Mouse (Mus musculus): ENCODE measurements around the gene Zfp541. TPM values are rescaled to one million over a fixed set of nuclear protein-coding genes. Genes with fewer than 3 reads are reported as not detected.

Zfp541 gene
- polyA plus RNA-seq, 1 experiment from 2014 or later: not detected

DNA sequence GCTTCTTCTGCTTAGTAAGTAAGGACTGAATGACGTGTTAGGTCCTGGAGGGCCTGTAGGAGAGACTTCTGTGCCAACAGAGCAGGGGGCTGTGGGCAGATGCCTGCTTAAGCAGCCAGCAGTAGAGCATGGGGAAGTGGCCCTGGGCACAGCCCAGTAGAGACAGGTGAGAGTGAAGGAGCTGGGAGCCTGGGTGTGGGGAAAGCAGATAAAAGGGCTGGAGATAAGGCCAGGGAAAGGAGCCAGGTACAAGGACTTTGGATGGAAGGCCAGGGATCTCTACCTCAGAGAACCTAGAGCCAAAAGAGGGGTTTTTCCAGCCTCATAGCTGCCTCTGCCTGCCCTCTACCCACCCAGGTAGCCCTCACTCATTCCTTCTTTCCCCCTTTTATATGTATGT lies 28.6 kb upstream of the Zfp541 start:
- H3K27ac ChIP-seq: no peak overlapping the region
- no peaks in the 10 kb centered on the region for H3K27me3 ChIP-seq (ENCODE audit: insufficient read depth, poor library complexity, severe bottlenecking)
- H3K9me3 ChIP-seq: 0 out of 2 replicates have a peak, but pooled peaks cover 3% of the 10 kb centered on the region
- H3K36me3 ChIP-seq: peaks cover 24% of the 10 kb centered on the region
- peaks cover 18% of the 10 kb centered on the region for H3K4me1 ChIP-seq
- 90% methylated on average over 1 of the region's 1 CpGs for WGBS
- DNase-seq (ENCODE audit: low spot score): no peak
- no peak overlapping the region for H3K4me3 ChIP-seq

DNA sequence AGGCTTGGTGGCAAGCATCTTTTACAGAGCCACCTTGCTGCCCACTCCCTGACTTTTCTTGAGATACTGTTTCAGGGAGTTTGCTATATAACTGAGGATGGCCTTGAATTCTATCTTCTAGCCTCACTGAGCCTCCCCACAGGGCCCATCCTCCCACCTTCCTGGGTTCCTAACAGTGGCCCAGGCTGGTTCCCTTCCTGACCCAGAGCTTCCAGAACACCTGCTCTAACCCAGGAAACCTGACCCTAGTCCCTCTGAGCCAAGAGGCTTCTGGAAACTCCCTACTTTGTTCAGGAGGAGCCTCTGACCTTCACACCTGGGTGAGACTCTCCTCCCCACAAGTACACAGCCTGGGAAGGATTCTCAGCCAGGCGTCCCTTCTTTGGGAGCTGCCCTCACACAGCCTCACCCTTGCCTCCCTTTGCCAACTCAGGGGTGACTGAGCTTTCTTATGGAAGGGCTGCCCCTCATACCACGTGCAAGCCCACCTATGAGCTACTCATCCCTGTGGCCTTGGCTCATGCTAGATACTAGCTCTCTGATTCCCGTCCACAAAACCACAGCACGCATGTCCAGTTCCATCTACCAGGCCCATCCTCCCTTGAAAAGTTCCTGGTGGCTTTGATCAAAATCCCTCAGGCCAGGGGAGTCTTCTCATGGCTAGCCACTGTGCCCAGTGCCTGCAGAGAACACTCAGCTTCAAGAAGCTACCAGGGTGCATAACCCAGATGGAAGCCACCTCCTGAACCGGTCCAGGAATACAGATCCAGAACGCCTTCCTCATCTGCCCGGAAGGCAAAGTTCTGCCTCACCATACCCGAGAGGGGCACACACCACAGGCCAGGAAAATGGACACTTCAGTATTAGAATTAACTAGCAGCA lies 27.8 kb upstream of the Zfp541 start:
- WGBS: 85% methylated on average over 8 of the region's 8 CpGs
- no peak for DNase-seq (ENCODE audit: low spot score)
- Histone ChIP-seq H3K27me3 (ENCODE audit: insufficient read depth, poor library complexity, severe bottlenecking) (no peaks in the 10 kb centered on the region), H3K36me3 (peaks cover 24% of the 10 kb centered on the region), H3K4me3 (no peak overlapping the region), H3K9me3 (0 out of 2 replicates have a peak, but pooled peaks cover 3% of the 10 kb centered on the region), H3K4me1 (peaks cover 17% of the 10 kb centered on the region), H3K27ac (0 out of 2 replicates have a peak overlapping the region, but pooled peaks have one; percentile 2)

DNA sequence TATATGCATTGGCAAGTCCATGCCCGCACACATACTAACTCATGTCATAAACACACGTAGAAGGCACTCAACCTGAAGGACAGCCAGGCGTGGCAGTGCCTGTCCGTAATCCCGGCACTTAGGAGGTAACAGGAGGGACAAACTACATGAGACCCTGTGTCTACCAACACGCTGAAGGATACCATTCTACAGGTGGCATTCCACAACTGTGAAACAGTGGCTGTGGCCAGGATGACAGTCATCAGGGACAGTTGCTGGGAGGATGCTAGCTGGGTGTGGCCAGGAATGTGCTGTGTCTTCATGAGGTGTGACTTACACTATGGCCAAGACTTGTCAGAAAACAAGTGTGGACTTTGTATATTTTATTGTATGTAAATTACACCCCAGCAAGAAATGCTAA lies 24.6 kb upstream of the Zfp541 start:
- 89% methylated on average over 6 of the region's 6 CpGs for WGBS

DNA sequence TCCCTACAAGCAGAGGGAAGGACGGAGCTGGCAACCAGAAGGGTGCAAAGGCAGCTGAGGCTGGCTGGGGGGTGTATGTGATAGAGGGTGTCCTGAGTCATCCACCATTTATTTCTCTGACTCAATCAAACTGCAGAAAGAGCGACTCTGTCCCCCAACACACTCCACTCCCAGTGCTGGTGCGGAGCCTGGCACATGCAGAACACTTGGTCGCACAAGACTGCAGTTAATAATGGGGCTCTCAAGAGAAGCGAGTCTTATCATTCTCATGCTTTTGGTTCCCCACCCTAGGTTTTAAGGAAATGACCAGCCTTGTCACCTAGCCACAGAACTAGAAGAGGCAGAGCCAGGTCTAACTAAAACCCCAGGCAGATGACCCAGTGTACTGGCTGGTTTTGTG lies 22.3 kb upstream of the Zfp541 start:
- Histone ChIP-seq H3K27me3 (ENCODE audit: insufficient read depth, poor library complexity, severe bottlenecking) (no peaks in the 10 kb centered on the region), H3K9me3 (no peaks in the 10 kb centered on the region), H3K4me1 (peaks cover 16% of the 10 kb centered on the region; the same call in 1 of the 2 replicates), H3K36me3 (0 out of 2 replicates have a peak, but pooled peaks cover 3% of the 10 kb centered on the region), H3K27ac (no peak overlapping the region), H3K4me3 (no peak overlapping the region)
- no peak for DNase-seq (ENCODE audit: low spot score)
- WGBS: 88% methylated on average over 5 of the region's 5 CpGs

More for the DNA sequence above, 24.6 kb upstream of the Zfp541 start:
- H3K9me3 ChIP-seq: no peaks in the 10 kb centered on the region
- no peak overlapping the region for H3K27ac ChIP-seq
- H3K4me1 ChIP-seq: peaks cover 18% of the 10 kb centered on the region
- H3K4me3 ChIP-seq: no peak overlapping the region
- no peak for DNase-seq (ENCODE audit: low spot score)
- H3K36me3 ChIP-seq: peaks cover 7% of the 10 kb centered on the region; the same call in 1 of the 2 replicates
- H3K27me3 ChIP-seq (ENCODE audit: insufficient read depth, poor library complexity, severe bottlenecking): no peaks in the 10 kb centered on the region

DNA sequence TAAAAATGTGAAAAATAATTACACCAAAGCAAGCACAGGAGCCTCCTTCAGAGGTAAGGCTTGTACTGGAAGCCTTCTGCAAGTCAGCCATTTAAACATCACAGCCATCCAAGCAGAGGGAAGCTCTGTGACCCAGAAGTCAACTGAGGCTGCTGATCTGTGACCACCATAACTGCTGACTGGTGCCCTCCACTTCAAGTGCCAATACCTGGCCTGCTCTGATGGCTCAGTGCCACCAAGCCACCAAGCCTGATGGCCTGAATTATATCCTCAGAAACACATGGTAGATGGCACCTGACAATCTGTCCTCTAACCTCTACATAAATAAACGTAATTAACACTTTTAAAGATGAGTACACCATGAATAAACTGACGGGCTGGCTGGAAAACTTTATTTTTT lies 20.4 kb upstream of the Zfp541 start:
- 88% methylated on average over 2 of the region's 2 CpGs for WGBS
- Histone ChIP-seq H3K9me3 (no peaks in the 10 kb centered on the region), H3K4me3 (no peak overlapping the region), H3K4me1 (peaks cover 35% of the 10 kb centered on the region), H3K27ac (no peak overlapping the region), H3K27me3 (ENCODE audit: insufficient read depth, poor library complexity, severe bottlenecking) (no peaks in the 10 kb centered on the region), H3K36me3 (0 out of 2 replicates have a peak, but pooled peaks cover 3% of the 10 kb centered on the region)
- DNase-seq (ENCODE audit: low spot score): no peak

DNA sequence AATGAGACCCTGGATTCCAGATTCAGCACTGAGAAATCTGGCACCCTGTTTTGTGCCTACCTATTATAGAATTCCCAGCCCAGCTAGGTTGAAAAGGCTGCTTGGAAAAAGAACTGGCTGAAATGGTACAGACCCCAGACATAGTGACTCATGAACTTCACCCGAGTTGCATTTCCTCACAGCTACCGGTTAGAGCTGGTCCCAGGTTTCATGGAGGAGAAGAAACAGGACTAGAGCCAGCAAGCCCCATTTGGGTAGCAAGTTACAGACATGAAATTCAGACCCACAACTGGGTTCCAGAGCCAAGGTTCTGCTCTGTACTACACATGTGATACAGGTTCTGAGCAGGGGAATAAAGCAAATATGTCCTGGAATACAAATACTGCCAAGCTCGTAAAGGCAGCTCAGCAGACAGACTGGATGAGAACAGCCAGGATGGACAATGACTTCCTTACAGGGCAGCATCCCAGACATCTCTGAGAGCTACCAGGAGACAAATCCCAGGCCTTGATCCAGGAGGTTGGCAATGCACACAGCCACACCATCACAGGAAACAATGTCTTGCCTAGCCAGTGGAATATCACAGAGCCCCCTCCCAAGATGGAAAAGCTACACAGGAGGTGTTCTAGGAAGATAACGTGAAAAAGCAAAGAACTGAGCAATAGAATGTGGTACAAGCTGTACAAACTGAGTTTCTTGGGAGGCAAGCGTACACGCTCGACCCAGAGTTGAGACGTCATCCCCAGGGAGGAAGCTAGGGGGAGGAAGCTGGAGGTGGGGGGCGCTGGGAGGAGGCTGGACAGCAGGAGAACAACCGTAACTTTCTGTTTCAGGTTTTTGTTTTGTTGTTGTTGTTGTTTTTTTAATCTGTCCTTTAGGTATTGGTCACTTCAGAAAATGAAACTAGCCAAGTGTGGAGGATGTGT lies 18.5 kb upstream of the Zfp541 start:
- no peaks in the 10 kb centered on the region for H3K9me3 ChIP-seq
- 0 out of 2 replicates have a peak, but pooled peaks cover 3% of the 10 kb centered on the region for H3K36me3 ChIP-seq
- 0 out of 2 replicates have a peak overlapping the region, but pooled peaks have one; percentile 27 for H3K4me3 ChIP-seq
- DNase-seq (ENCODE audit: low spot score): no peak
- 66% methylated on average over 10 of the region's 10 CpGs for WGBS
- no peaks in the 10 kb centered on the region for H3K27me3 ChIP-seq (ENCODE audit: insufficient read depth, poor library complexity, severe bottlenecking)
- peaks cover 41% of the 10 kb centered on the region for H3K4me1 ChIP-seq
- peak overlapping the region; percentile 32; the same call in 1 of the 2 replicates for H3K27ac ChIP-seq

DNA sequence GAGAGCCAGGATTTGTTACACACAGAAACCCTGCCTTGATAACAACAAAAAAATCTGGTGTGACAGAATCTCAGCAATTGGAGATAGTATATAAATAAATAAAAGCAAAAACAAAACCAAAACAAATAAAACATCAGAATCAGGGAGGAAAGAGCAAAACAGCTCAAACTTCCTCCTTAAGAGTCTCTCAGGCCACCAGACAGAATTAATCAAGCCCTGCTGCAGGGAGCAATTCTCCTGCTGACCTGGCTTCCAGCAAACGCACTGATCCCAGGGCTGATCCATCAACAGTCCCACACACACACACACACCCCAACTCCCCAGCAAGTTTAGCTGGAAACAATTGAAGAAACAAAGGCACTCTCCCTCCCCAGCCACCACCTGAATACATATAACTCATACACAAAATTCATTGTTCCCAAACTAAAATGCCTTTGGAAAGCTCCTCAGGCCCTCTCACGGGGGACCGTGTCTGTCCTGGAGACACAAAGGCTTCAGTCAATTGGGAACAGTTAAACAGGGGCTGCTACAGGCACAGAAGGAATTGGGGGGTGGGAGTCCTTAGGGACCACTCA lies 17.7 kb upstream of the Zfp541 start:
- no peak for DNase-seq (ENCODE audit: low spot score)
- Histone ChIP-seq H3K27ac (no peak overlapping the region), H3K36me3 (0 out of 2 replicates have a peak, but pooled peaks cover 3% of the 10 kb centered on the region), H3K4me1 (peaks cover 43% of the 10 kb centered on the region), H3K27me3 (ENCODE audit: insufficient read depth, poor library complexity, severe bottlenecking) (no peaks in the 10 kb centered on the region), H3K9me3 (no peaks in the 10 kb centered on the region), H3K4me3 (peak overlapping the region; percentile 25; the same call in 1 of the 2 replicates)
- 48% methylated on average over 3 of the region's 3 CpGs for WGBS

DNA sequence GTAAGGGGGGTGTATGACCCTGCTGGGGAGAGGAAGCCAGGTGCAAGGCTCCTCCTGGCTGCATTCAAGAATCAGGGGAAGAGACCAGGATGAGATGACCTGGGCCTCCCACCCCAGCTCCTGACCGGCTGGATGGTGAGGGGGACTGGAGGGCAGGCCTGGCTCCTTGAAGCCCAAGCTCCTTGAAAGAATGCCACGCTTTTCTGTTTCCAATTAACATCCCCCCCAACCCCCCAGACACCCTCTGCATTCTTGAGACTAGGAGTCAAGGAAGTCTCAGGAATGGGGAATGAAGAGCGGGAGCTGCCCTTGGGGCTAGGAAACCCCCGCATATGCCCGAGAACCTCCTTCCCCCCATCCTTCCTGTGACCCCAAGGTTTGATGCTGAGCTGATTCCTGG lies 17.1 kb upstream of the Zfp541 start:
- Histone ChIP-seq H3K9me3 (no peaks in the 10 kb centered on the region), H3K4me1 (peaks cover 44% of the 10 kb centered on the region), H3K27ac (peak overlapping the region; percentile 6), H3K4me3 (peak overlapping the region; percentile 25; the same call in 1 of the 2 replicates), H3K36me3 (0 out of 2 replicates have a peak, but pooled peaks cover 3% of the 10 kb centered on the region), H3K27me3 (ENCODE audit: insufficient read depth, poor library complexity, severe bottlenecking) (no peaks in the 10 kb centered on the region)
- 29% methylated on average over 5 of the region's 5 CpGs for WGBS
- DNase-seq (ENCODE audit: low spot score): no peak

DNA sequence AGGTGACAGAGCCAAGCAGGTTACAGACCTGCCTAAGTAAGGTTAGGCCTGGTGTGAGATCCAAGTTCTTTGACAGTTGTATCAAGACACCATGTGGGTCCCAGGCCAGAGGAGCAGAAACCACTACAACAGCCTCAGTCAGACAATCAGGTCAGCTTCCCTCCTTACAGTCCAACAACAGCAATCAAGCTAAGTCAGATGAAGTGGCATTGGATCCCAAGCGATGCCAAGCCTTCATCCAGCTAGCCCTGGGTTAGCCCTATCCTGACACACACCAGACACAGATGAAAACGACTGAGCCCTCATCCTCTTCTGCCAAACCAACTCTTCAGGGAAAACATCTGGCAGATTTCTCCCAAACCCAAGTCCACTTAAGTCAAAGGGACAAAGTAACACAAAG lies 16.1 kb upstream of the Zfp541 start:
- Histone ChIP-seq H3K9me3 (no peaks in the 10 kb centered on the region), H3K27me3 (ENCODE audit: insufficient read depth, poor library complexity, severe bottlenecking) (no peaks in the 10 kb centered on the region), H3K4me3 (peak overlapping the region; percentile 84; the same call in 1 of the 2 replicates), H3K36me3 (0 out of 2 replicates have a peak, but pooled peaks cover 3% of the 10 kb centered on the region), H3K27ac (peak overlapping the region; percentile 97), H3K4me1 (peaks cover 51% of the 10 kb centered on the region)
- DNase-seq (ENCODE audit: low spot score): no peak
- WGBS: 42% methylated on average over 2 of the region's 2 CpGs

DNA sequence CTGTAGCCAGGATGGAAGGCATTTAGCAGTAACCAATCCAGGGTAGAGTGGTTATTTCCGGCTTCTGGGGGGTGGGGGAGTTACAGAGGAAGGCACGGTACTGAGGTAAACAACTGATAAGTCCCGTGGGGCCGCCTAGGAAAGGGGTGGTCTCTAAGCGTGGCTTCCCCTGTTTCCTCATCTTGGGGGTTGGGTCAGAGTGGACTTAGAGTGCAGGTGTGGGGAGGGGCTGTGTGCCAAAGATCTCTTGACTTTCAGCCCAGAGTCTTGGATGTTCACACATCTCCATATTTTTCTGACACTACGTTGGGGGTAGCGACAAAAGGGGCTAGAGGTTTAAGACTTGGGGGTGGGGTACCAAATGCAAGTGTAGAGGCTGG lies 15.5 kb upstream of the Zfp541 start:
- H3K36me3 ChIP-seq: 0 out of 2 replicates have a peak, but pooled peaks cover 3% of the 10 kb centered on the region
- DNase-seq (ENCODE audit: low spot score): peak; percentile 91
- peak overlapping the region; percentile 97 for H3K27ac ChIP-seq
- H3K4me1 ChIP-seq: peaks cover 51% of the 10 kb centered on the region
- H3K4me3 ChIP-seq: peak overlapping the region; percentile 84
- no peaks in the 10 kb centered on the region for H3K27me3 ChIP-seq (ENCODE audit: insufficient read depth, poor library complexity, severe bottlenecking)
- no peaks in the 10 kb centered on the region for H3K9me3 ChIP-seq
- WGBS: 2% methylated on average over 7 of the region's 7 CpGs

DNA sequence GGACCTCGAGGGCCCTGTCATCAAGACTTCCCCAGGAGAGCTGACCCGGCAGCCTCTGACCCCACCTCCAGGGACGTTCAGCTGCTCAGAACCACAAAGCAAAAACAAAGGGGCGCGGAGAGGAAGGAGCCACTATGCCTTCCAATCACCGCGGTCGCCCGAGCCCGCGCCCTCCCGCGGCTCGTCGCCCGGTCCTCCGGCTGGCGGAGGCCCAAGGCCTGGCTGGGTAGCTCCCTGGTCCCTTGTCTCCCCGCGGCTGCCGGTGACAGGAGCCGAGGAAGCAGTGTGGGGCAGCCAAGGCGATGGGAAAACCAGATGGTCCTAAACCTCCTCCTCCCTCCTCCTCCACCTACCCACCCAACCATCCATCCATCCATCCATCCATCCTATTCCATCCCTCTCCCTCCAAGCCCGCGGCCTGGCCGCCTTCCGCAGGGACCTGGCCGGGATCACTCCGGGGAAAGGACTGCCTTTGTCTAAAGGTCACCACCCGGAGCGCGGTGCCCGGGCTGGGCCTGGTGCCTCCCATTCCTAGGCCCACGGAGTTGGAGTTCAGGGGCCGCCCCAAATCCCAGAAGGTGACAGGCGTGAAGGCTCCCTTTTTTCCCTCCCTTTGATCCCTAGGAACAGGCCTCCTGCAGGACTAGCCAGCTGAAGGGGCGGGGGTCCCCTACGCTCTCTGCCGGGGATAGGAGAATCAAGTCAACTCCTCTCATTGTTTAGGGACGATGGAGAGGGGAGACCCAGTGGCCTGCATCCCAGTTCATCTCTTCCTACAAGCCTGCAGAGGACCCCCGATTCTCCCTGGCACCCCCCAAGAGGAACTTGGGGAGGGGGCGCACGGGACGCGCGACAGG lies 14.9 kb upstream of the Zfp541 start:
- peak; percentile 85 for DNase-seq (ENCODE audit: low spot score)
- Histone ChIP-seq H3K9me3 (no peaks in the 10 kb centered on the region), H3K4me1 (peaks cover 54% of the 10 kb centered on the region), H3K4me3 (peak overlapping the region; percentile 84), H3K27me3 (ENCODE audit: insufficient read depth, poor library complexity, severe bottlenecking) (no peaks in the 10 kb centered on the region), H3K27ac (peak overlapping the region; percentile 97), H3K36me3 (0 out of 2 replicates have a peak, but pooled peaks cover 3% of the 10 kb centered on the region)
- WGBS: under 1% methylated on average over 45 of the region's 46 CpGs

All from heart, embryonic 10.5 days (tissue).